Mouse (Mus musculus) layer of hippocampus, adult 2 months (tissue): ENCODE measurements at regions not wholly inside any gene's neighbourhood (a gene's known extent, or its start where the extent isn't known, plus 50 kb on each side); places are given as distances from the start of the nearest gene placed in this dataset.
A peak's percentile ranks its signal among the peaks of the same experiment; 100 is the strongest.

Source experiments
- DNase-seq, 2 experiments: peaks; one replicate each; pipeline ENCODE4 v3.0.0; 2022; ENCODE audit warnings: low spot score in 2 of 2
- H3K27ac ChIP-seq: fragments of 200-600 bp; 2 replicates; pipeline ENCODE4 v1.8.1; 2022
- H3K4me3 ChIP-seq: fragments of 200-600 bp; 2 replicates; pipeline ENCODE4 v1.8.1; 2022; ENCODE audit warnings: mild to moderate bottlenecking
- CTCF ChIP-seq: fragments of 200-600 bp; conservative IDR thresholded peaks from 2 replicates; pipeline ENCODE4 v1.8.1; 2022; ENCODE audit warnings: antibody characterized with exemption, mild to moderate bottlenecking, moderate library complexity

GRCm38 (mm10) chr4:135045054-135045453 lies 75.4 kb upstream of the Runx3 start:
- no peak for DNase-seq
- no peak for TF ChIP-seq CTCF
- H3K4me3 ChIP-seq: no peak overlapping the region
- no peak overlapping the region for H3K27ac ChIP-seq

- Histone ChIP-seq H3K27ac (no peak overlapping the region), H3K4me3 (no peak overlapping the region)
- no peak for DNase-seq
- TF ChIP-seq CTCF: no peak
Observed at GRCm38 (mm10) chr4:135046619-135047018, 73.8 kb upstream of the Runx3 start.

GRCm38 (mm10) chr4:135047251-135047650 lies 73.2 kb upstream of the Runx3 start:
- H3K4me3 ChIP-seq: no peak overlapping the region
- no peak overlapping the region for H3K27ac ChIP-seq
- TF ChIP-seq CTCF: no peak
- DNase-seq: no peak

- no peak for TF ChIP-seq CTCF
- H3K4me3 ChIP-seq: no peak overlapping the region
Observed at GRCm38 (mm10) chr4:135047771-135048170, 72.7 kb upstream of the Runx3 start.

GRCm38 (mm10) chr4:135049924-135050323 lies 70.5 kb upstream of the Runx3 start:
- no peak overlapping the region for H3K27ac ChIP-seq
- no peak overlapping the region for H3K4me3 ChIP-seq
- DNase-seq: no peak
- TF ChIP-seq CTCF: no peak

More at GRCm38 (mm10) chr4:135047771-135048170, 72.7 kb upstream of the Runx3 start:
- H3K27ac ChIP-seq: no peak overlapping the region
- no peak for DNase-seq

- Histone ChIP-seq H3K4me3 (no peak overlapping the region), H3K27ac (no peak overlapping the region)
- DNase-seq: no peak
- TF ChIP-seq CTCF: no peak
Observed at GRCm38 (mm10) chr4:135051466-135051865, 69.0 kb upstream of the Runx3 start.

GRCm38 (mm10) chr4:135053585-135053984 lies 66.9 kb upstream of the Runx3 start:
- TF ChIP-seq CTCF: no peak
- Histone ChIP-seq H3K27ac (no peak overlapping the region), H3K4me3 (no peak overlapping the region)
- DNase-seq: no peak

- no peak for DNase-seq
- H3K4me3 ChIP-seq: no peak overlapping the region
- no peak overlapping the region for H3K27ac ChIP-seq
- no peak for TF ChIP-seq CTCF
Observed at GRCm38 (mm10) chr4:135054353-135054752, 66.1 kb upstream of the Runx3 start.

GRCm38 (mm10) chr4:135056371-135056770 lies 64.1 kb upstream of the Runx3 start:
- TF ChIP-seq CTCF: no peak
- Histone ChIP-seq H3K4me3 (no peak overlapping the region), H3K27ac (no peak overlapping the region)
- no peak for DNase-seq

- no peak for DNase-seq
- Histone ChIP-seq H3K4me3 (no peak overlapping the region), H3K27ac (no peak overlapping the region)
- TF ChIP-seq CTCF: no peak
Observed at GRCm38 (mm10) chr4:135057286-135057685, 63.2 kb upstream of the Runx3 start.

GRCm38 (mm10) chr4:135058895-135059294 lies 61.6 kb upstream of the Runx3 start:
- Histone ChIP-seq H3K27ac (no peak overlapping the region), H3K4me3 (no peak overlapping the region)
- DNase-seq: no peak
- no peak for TF ChIP-seq CTCF

- Histone ChIP-seq H3K4me3 (no peak overlapping the region), H3K27ac (no peak overlapping the region)
- no peak for TF ChIP-seq CTCF
- no peak for DNase-seq
Observed at GRCm38 (mm10) chr4:135061030-135061743, 59.3 kb upstream of the Runx3 start.

GRCm38 (mm10) chr4:135066766-135067479 lies 53.5 kb upstream of the Runx3 start:
- Histone ChIP-seq H3K27ac (no peak overlapping the region), H3K4me3 (no peak overlapping the region)
- DNase-seq: peak; percentile 56 to 77
- TF ChIP-seq CTCF: peak; percentile 78

- no peak overlapping the region for H3K4me3 ChIP-seq
- DNase-seq: no peak
- no peak for TF ChIP-seq CTCF
- no peak overlapping the region for H3K27ac ChIP-seq
Observed at GRCm38 (mm10) chr4:135067805-135068204, 52.6 kb upstream of the Runx3 start.
